Mouse (Mus musculus): ENCODE data around the gene Ip6k3. TPM values are rescaled to one million over a fixed set of nuclear protein-coding genes. Genes with fewer than 3 reads are reported as not detected.

Ip6k3 gene
- polyA plus RNA-seq, 1 experiment from 2014 or later, result not detected

GRCm38 (mm10) chr17:27196206-27196605, 28.6 kb upstream of the Ip6k3 start:
- no peak for ATAC-seq

DNA sequence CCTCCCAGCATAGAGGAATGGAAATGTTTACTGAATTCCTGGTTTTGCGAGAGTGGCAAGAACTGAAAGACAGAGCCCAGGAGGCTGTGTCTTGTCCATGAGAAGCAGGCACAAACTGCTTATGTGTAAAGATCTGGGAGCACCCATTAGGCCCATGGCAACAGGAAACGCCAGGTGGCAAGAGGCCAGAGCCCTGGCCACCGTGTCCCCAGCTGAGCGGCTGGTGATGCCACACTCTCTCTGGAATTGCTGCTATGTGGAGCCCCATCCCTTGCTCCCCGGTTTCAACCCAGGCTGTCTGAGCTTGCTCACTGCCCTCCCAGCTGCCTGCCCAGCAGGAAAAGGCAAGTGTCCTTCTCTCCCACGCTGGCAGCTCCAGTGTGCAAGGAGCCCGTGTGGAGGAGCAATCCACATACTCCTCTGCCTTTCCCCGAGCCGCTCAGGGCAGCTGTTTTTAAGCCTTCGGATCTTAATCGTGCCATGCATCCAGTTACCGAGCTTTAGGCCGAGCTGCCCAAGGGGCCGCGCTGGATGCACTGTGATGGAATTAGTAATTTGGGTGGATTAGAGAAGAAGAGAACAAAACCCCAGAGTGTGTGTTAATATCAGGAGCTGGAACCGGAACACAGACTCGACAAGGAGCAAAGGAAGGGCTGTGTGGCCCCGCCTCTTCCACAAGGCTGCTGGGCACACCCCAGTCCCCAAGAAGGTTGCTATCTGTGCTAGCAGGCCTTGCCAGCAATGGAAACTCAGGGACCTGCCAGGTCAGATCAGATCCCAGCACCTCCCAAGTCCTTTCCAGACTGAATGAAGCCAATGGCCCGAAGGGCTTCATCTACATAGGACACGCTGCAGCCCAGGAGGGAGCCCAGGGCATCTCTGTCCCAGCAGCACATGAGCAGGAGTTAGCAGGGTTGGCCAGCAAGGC, 26.9 kb upstream of the Ip6k3 start:
- ATAC-seq, result no peak
- Histone ChIP-seq H3K4me3 (ENCODE audit: low read depth, low read length) (no peak overlapping the region), H3K4me1 (replicated peaks; ENCODE audit: control insufficient read depth, insufficient read depth, low read length) (no peaks in the 10 kb centered on the region), H3K9ac (ENCODE audit: low read depth, low read length) (no peak overlapping the region), H3K27me3 (replicated peaks; ENCODE audit: control insufficient read depth, insufficient read depth, low read length) (no peaks in the 10 kb centered on the region), H3K36me3 (ENCODE audit: control insufficient read depth, insufficient read depth) (peaks cover 85% of the 10 kb centered on the region), H3K9me3 (ENCODE audit: control insufficient read depth) (no peaks in the 10 kb centered on the region), H3K4me2 (replicated peaks; ENCODE audit: low read depth) (no peak overlapping the region), H3K27ac (ENCODE audit: low read depth, low read length) (no peak overlapping the region)
- TF ChIP-seq CTCF (IDR thresholded peaks at IDR 0.05; ENCODE audit: low read depth), result no peak
- WGBS, result 77% methylated on average over 20 of the region's 20 CpGs

More at GRCm38 (mm10) chr17:27196206-27196605, 28.6 kb upstream of the Ip6k3 start:
- Histone ChIP-seq H3K4me3 (ENCODE audit: low read depth, low read length) (no peak overlapping the region), H3K4me1 (replicated peaks; ENCODE audit: control insufficient read depth, insufficient read depth, low read length) (no peaks in the 10 kb centered on the region), H3K36me3 (ENCODE audit: control insufficient read depth, insufficient read depth) (peaks cover 86% of the 10 kb centered on the region), H3K27me3 (replicated peaks; ENCODE audit: control insufficient read depth, insufficient read depth, low read length) (no peaks in the 10 kb centered on the region), H3K27ac (ENCODE audit: low read depth, low read length) (no peak overlapping the region), H3K9ac (ENCODE audit: low read depth, low read length) (no peak overlapping the region), H3K4me2 (replicated peaks; ENCODE audit: low read depth) (no peak overlapping the region), H3K9me3 (ENCODE audit: control insufficient read depth) (no peaks in the 10 kb centered on the region)
- TF ChIP-seq CTCF (IDR thresholded peaks at IDR 0.05; ENCODE audit: low read depth), result no peak
- WGBS, result 78% methylated on average over 9 of the region's 9 CpGs

GRCm38 (mm10) chr17:27191804-27192203, 24.2 kb upstream of the Ip6k3 start:
- peaks cover 61% of the 10 kb centered on the region for H3K36me3 ChIP-seq (ENCODE audit: control insufficient read depth, insufficient read depth)
- H3K4me2 ChIP-seq (replicated peaks; ENCODE audit: low read depth), result no peak overlapping the region
- TF ChIP-seq CTCF (IDR thresholded peaks at IDR 0.05; ENCODE audit: low read depth), result no peak
- H3K4me3 ChIP-seq (ENCODE audit: low read depth, low read length), result no peak overlapping the region
- WGBS, result 75% methylated on average over 5 of the region's 5 CpGs
- H3K9ac ChIP-seq (ENCODE audit: low read depth, low read length), result no peak overlapping the region
- H3K4me1 ChIP-seq (replicated peaks; ENCODE audit: control insufficient read depth, insufficient read depth, low read length), result no peaks in the 10 kb centered on the region
- no peaks in the 10 kb centered on the region for H3K9me3 ChIP-seq (ENCODE audit: control insufficient read depth)
- ATAC-seq, result no peak
- no peak overlapping the region for H3K27ac ChIP-seq (ENCODE audit: low read depth, low read length)
- H3K27me3 ChIP-seq (replicated peaks; ENCODE audit: control insufficient read depth, insufficient read depth, low read length), result no peaks in the 10 kb centered on the region

DNA sequence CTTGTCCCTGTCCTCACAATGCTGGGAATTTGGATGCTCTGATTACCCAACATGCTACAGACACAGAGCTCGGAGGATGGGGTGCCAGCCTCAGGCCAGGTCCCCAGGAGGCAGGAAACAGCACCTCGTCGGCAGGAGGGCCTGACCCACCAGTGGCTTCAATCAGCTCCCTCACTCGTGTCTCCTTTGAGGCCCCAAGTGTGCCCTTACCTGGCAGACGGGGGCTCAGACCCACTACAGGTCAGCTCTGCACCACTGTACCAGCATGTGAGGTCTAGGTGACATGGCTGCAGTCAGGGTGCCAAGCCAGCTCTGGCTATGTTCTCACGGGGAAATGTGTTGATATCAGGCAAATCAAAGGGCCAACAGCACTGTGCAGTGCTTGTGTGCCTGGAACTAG, 23.6 kb upstream of the Ip6k3 start:
- Histone ChIP-seq H3K4me3 (ENCODE audit: low read depth, low read length) (no peak overlapping the region), H3K4me2 (replicated peaks; ENCODE audit: low read depth) (no peak overlapping the region), H3K4me1 (replicated peaks; ENCODE audit: control insufficient read depth, insufficient read depth, low read length) (no peaks in the 10 kb centered on the region), H3K9me3 (ENCODE audit: control insufficient read depth) (no peaks in the 10 kb centered on the region), H3K9ac (ENCODE audit: low read depth, low read length) (no peak overlapping the region), H3K27me3 (replicated peaks; ENCODE audit: control insufficient read depth, insufficient read depth, low read length) (no peaks in the 10 kb centered on the region), H3K27ac (ENCODE audit: low read depth, low read length) (no peak overlapping the region), H3K36me3 (ENCODE audit: control insufficient read depth, insufficient read depth) (peaks cover 56% of the 10 kb centered on the region)
- no peak for TF ChIP-seq CTCF (IDR thresholded peaks at IDR 0.05; ENCODE audit: low read depth)
- 74% methylated on average over 6 of the region's 6 CpGs for WGBS
- no peak for ATAC-seq

GRCm38 (mm10) chr17:27189640-27190216, 22.1 kb upstream of the Ip6k3 start:
- no peak overlapping the region for H3K4me2 ChIP-seq (replicated peaks; ENCODE audit: low read depth)
- 44% methylated on average over 10 of the region's 10 CpGs for WGBS
- H3K27ac ChIP-seq (ENCODE audit: low read depth, low read length), result no peak overlapping the region
- no peak overlapping the region for H3K9ac ChIP-seq (ENCODE audit: low read depth, low read length)
- TF ChIP-seq CTCF (IDR thresholded peaks at IDR 0.05; ENCODE audit: low read depth), result peak; percentile 97
- peak; percentile 58 for ATAC-seq
- no peaks in the 10 kb centered on the region for H3K27me3 ChIP-seq (replicated peaks; ENCODE audit: control insufficient read depth, insufficient read depth, low read length)
- H3K9me3 ChIP-seq (ENCODE audit: control insufficient read depth), result no peaks in the 10 kb centered on the region
- H3K4me1 ChIP-seq (replicated peaks; ENCODE audit: control insufficient read depth, insufficient read depth, low read length), result no peaks in the 10 kb centered on the region
- H3K4me3 ChIP-seq (ENCODE audit: low read depth, low read length), result no peak overlapping the region
- peaks cover 42% of the 10 kb centered on the region for H3K36me3 ChIP-seq (ENCODE audit: control insufficient read depth, insufficient read depth)

DNA sequence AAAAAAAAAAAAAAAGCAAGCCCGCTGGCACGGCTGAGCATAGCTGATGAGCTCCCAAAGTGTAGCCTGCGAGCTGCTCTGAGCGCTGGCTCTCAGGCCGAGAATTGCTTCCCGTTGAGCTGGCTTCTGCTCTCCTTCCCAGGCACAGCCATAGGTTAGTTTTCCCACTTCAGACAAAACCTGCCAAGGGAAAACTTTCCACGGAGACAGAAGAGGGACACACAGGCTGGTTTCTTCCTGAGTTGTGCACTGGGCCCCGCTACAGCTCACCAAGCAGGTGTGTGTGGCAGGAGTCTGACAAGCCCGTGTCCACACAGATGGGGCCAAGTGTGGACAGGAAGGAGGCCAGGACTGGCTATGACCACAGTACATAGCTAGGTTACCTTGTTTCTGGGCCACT, 21.3 kb upstream of the Ip6k3 start:
- H3K9ac ChIP-seq (ENCODE audit: low read depth, low read length), result no peak overlapping the region
- H3K4me3 ChIP-seq (ENCODE audit: low read depth, low read length), result no peak overlapping the region
- no peaks in the 10 kb centered on the region for H3K4me1 ChIP-seq (replicated peaks; ENCODE audit: control insufficient read depth, insufficient read depth, low read length)
- no peaks in the 10 kb centered on the region for H3K9me3 ChIP-seq (ENCODE audit: control insufficient read depth)
- H3K4me2 ChIP-seq (replicated peaks; ENCODE audit: low read depth), result no peak overlapping the region
- peaks cover 33% of the 10 kb centered on the region for H3K36me3 ChIP-seq (ENCODE audit: control insufficient read depth, insufficient read depth)
- H3K27ac ChIP-seq (ENCODE audit: low read depth, low read length), result no peak overlapping the region
- TF ChIP-seq CTCF (IDR thresholded peaks at IDR 0.05; ENCODE audit: low read depth), result no peak
- H3K27me3 ChIP-seq (replicated peaks; ENCODE audit: control insufficient read depth, insufficient read depth, low read length), result no peaks in the 10 kb centered on the region
- WGBS, result 79% methylated on average over 9 of the region's 9 CpGs
- ATAC-seq, result no peak
